Mouse (Mus musculus): ENCODE measurements around the gene Atrnl1. TPM values are rescaled to one million over a fixed set of nuclear protein-coding genes. Genes with fewer than 3 reads are reported as not detected.

Atrnl1 gene
- total RNA-seq, 1 experiment from 2014 or later = 27.2 TPM

- ATAC-seq (ENCODE audit: extremely low read depth, insufficient number of reproducible peaks, low FRiP score, poor library complexity, severe bottlenecking) = peak; percentile 37; the same call in 1 of the 2 replicates
Observed at GRCm38 (mm10) chr19:58072846-58073245, 462.0 kb downstream of the Atrnl1 start.

- no peak for ATAC-seq (ENCODE audit: extremely low read depth, insufficient number of reproducible peaks, low FRiP score, poor library complexity, severe bottlenecking)
Observed at GRCm38 (mm10) chr19:58075252-58075651, 464.4 kb downstream of the Atrnl1 start.

- no peak for ATAC-seq (ENCODE audit: extremely low read depth, insufficient number of reproducible peaks, low FRiP score, poor library complexity, severe bottlenecking)
Observed at GRCm38 (mm10) chr19:58076961-58077371, 466.1 kb downstream of the Atrnl1 start.

- ATAC-seq (ENCODE audit: extremely low read depth, insufficient number of reproducible peaks, low FRiP score, poor library complexity, severe bottlenecking) = no peak
Observed at GRCm38 (mm10) chr19:58077529-58078070, 466.8 kb downstream of the Atrnl1 start.

- ATAC-seq (ENCODE audit: extremely low read depth, insufficient number of reproducible peaks, low FRiP score, poor library complexity, severe bottlenecking) = no peak
Observed at GRCm38 (mm10) chr19:58080168-58080567, 469.3 kb downstream of the Atrnl1 start.

- no peak for ATAC-seq (ENCODE audit: extremely low read depth, insufficient number of reproducible peaks, low FRiP score, poor library complexity, severe bottlenecking)
Observed at GRCm38 (mm10) chr19:58082751-58083150, 471.9 kb downstream of the Atrnl1 start.

- no peak for ATAC-seq (ENCODE audit: extremely low read depth, insufficient number of reproducible peaks, low FRiP score, poor library complexity, severe bottlenecking)
Observed at GRCm38 (mm10) chr19:58084826-58085225, 474.0 kb downstream of the Atrnl1 start.

GRCm38 (mm10) chr19:58086734-58087133, 475.9 kb downstream of the Atrnl1 start:
- peak; percentile 61 for ATAC-seq (ENCODE audit: extremely low read depth, insufficient number of reproducible peaks, low FRiP score, poor library complexity, severe bottlenecking)

GRCm38 (mm10) chr19:58087901-58088300, 477.1 kb downstream of the Atrnl1 start:
- no peak for ATAC-seq (ENCODE audit: extremely low read depth, insufficient number of reproducible peaks, low FRiP score, poor library complexity, severe bottlenecking)

- ATAC-seq (ENCODE audit: extremely low read depth, insufficient number of reproducible peaks, low FRiP score, poor library complexity, severe bottlenecking) = no peak
Observed at GRCm38 (mm10) chr19:58088433-58088832, 477.6 kb downstream of the Atrnl1 start.

- ATAC-seq (ENCODE audit: extremely low read depth, insufficient number of reproducible peaks, low FRiP score, poor library complexity, severe bottlenecking) = no peak
Observed at GRCm38 (mm10) chr19:58091911-58092310, 481.1 kb downstream of the Atrnl1 start.

GRCm38 (mm10) chr19:58094781-58095543, 484.1 kb downstream of the Atrnl1 start:
- no peak for ATAC-seq (ENCODE audit: extremely low read depth, insufficient number of reproducible peaks, low FRiP score, poor library complexity, severe bottlenecking)

GRCm38 (mm10) chr19:58095776-58096175, 484.9 kb downstream of the Atrnl1 start:
- no peak for ATAC-seq (ENCODE audit: extremely low read depth, insufficient number of reproducible peaks, low FRiP score, poor library complexity, severe bottlenecking)

GRCm38 (mm10) chr19:58097195-58097594, 486.4 kb downstream of the Atrnl1 start:
- peak; percentile 50; the same call in 1 of the 2 replicates for ATAC-seq (ENCODE audit: extremely low read depth, insufficient number of reproducible peaks, low FRiP score, poor library complexity, severe bottlenecking)

- ATAC-seq (ENCODE audit: extremely low read depth, insufficient number of reproducible peaks, low FRiP score, poor library complexity, severe bottlenecking) = no peak
Observed at GRCm38 (mm10) chr19:58099539-58099938, 488.7 kb downstream of the Atrnl1 start.

GRCm38 (mm10) chr19:58100381-58100780, 489.5 kb downstream of the Atrnl1 start:
- no peak for ATAC-seq (ENCODE audit: extremely low read depth, insufficient number of reproducible peaks, low FRiP score, poor library complexity, severe bottlenecking)

GRCm38 (mm10) chr19:58104544-58104943, 493.7 kb downstream of the Atrnl1 start:
- peak; percentile 59 for ATAC-seq (ENCODE audit: extremely low read depth, insufficient number of reproducible peaks, low FRiP score, poor library complexity, severe bottlenecking)

- ATAC-seq (ENCODE audit: extremely low read depth, insufficient number of reproducible peaks, low FRiP score, poor library complexity, severe bottlenecking) = no peak
Observed at GRCm38 (mm10) chr19:58107632-58108031, 496.8 kb downstream of the Atrnl1 start.

- ATAC-seq (ENCODE audit: extremely low read depth, insufficient number of reproducible peaks, low FRiP score, poor library complexity, severe bottlenecking) = no peak
Observed at GRCm38 (mm10) chr19:58110491-58110890, 499.7 kb downstream of the Atrnl1 start.

GRCm38 (mm10) chr19:58111291-58111690, 500.5 kb downstream of the Atrnl1 start:
- ATAC-seq (ENCODE audit: extremely low read depth, insufficient number of reproducible peaks, low FRiP score, poor library complexity, severe bottlenecking) = no peak
